Mouse (Mus musculus) midbrain, embryonic 14.5 days (tissue): ENCODE results near the gene Sh3tc1. TPM values are rescaled to one million over a fixed set of nuclear protein-coding genes. Genes with fewer than 3 reads are reported as not detected.

Experiments
- ATAC-seq: fragments of 200-750 bp; cut with Nextera tagmentation; 2 replicates; pipeline ENCODE4 v1.8.0; 2017; ENCODE audit warnings: moderate number of reproducible peaks, moderate library complexity; ENCODE audit not compliant: low FRiP score, low TSS enrichment
- DNase-seq: peaks from one replicate; pipeline ENCODE4 v3.0.0-alpha.2; 2015
- H3K27ac ChIP-seq: fragments of 300-500 bp; sonication (generic); replicated peaks from 2 replicates; pipeline ENCODE4 v1.5.1; 2014; ENCODE audit warnings: mild to moderate bottlenecking, low read depth, low read length, moderate library complexity
- H3K27me3 ChIP-seq: fragments of 300-500 bp; sonication (generic); 2 replicates; pipeline ENCODE4 v1.6.1; 2014; ENCODE audit warnings: low read length, control low read depth, mixed read lengths; ENCODE audit not compliant: control insufficient read depth, insufficient read depth
- H3K36me3 ChIP-seq: fragments of 300-500 bp; sonication (generic); 2 replicates; pipeline ENCODE4 v1.6.1; 2014; ENCODE audit warnings: low read length, control low read depth; ENCODE audit not compliant: control insufficient read depth, insufficient read depth
- H3K4me1 ChIP-seq: fragments of 300-500 bp; sonication (generic); 2 replicates; pipeline ENCODE4 v1.6.1; 2014; ENCODE audit warnings: mild to moderate bottlenecking, antibody characterized with exemption, low read length, control low read depth; ENCODE audit not compliant: control insufficient read depth, insufficient read depth
- H3K4me2 ChIP-seq: fragments of 300-500 bp; sonication (generic); 2 replicates; pipeline ENCODE4 v1.6.1; 2014; ENCODE audit warnings: mild to moderate bottlenecking, low read length, moderate library complexity
- H3K4me3 ChIP-seq: fragments of 300-500 bp; sonication (generic); replicated peaks from 2 replicates; pipeline ENCODE4 v1.5.1; 2014; ENCODE audit warnings: low read depth, low read length
- H3K9ac ChIP-seq: fragments of 300-500 bp; sonication (generic); replicated peaks from 2 replicates; pipeline ENCODE4 v1.6.1; 2014; ENCODE audit warnings: mild to moderate bottlenecking, low read length, moderate library complexity
- H3K9me3 ChIP-seq: fragments of 300-500 bp; sonication (generic); 2 replicates; pipeline ENCODE4 v1.6.1; 2016; ENCODE audit warnings: low read length, control low read depth, mixed read lengths; ENCODE audit not compliant: control insufficient read depth
- WGBS: fragments of 180-500 bp; shearing (Covaris S2); extraction: QIAGEN DNeasy Blood & Tissue Kit; methylation state at CpG from one replicate; pipeline ENCODE4 v1.1.7; 2014; 5-methylcytosine and 5-hydroxymethylcytosine counted together
- polyA plus RNA-seq: library from polyadenylated mRNA; unstranded; fragments of >200 nt; fragmentation: Nextera tagmentation; extraction: Ambion mirVana; gene quantifications from 2 replicates; pipeline ENCODE4 v1.2.1, GENCODE M21; 2014

Sh3tc1 gene
- polyA plus RNA-seq, 1 experiment from 2014 or later = 2.2 TPM

GRCm38 (mm10) chr5:35758081-35759053, 18.6 kb upstream of the Sh3tc1 start:
- Histone ChIP-seq H3K36me3 (no peaks in the 10 kb centered on the region), H3K27me3 (peaks cover 24% of the 10 kb centered on the region), H3K4me3 (peak overlapping the region; percentile 59), H3K9me3 (no peaks in the 10 kb centered on the region), H3K27ac (no peak overlapping the region), H3K9ac (peak overlapping the region; percentile 62), H3K4me2 (peak overlapping the region; percentile 99), H3K4me1 (peaks cover 9% of the 10 kb centered on the region; the same call in 1 of the 2 replicates)
- ATAC-seq (peak; percentile 9), DNase-seq (peak; percentile 65)
- WGBS = 2% methylated on average over 40 of the region's 40 CpGs

- Histone ChIP-seq H3K27me3 (peaks cover 24% of the 10 kb centered on the region), H3K36me3 (no peaks in the 10 kb centered on the region), H3K4me1 (peaks cover 9% of the 10 kb centered on the region; the same call in 1 of the 2 replicates), H3K4me2 (peak within 1 kb of the TSS; percentile 99), H3K9ac (peak within 1 kb of the TSS; percentile 62), H3K27ac (peak within 1 kb of the TSS; percentile 74), H3K9me3 (no peaks in the 10 kb centered on the region), H3K4me3 (peak within 1 kb of the TSS; percentile 59)
- WGBS = under 1% methylated on average over 34 of the region's 35 CpGs
- DNase-seq (peak; percentile 98), ATAC-seq (peak; percentile 96)
Measured at GRCm38 (mm10) chr5:35757639-35758001, 17.8 kb upstream of the Sh3tc1 start, which contains the start of gene Ablim2. Ablim2 (plus strand) TSS chr5:35757880.

GRCm38 (mm10) chr5:35756997-35757638, 17.3 kb upstream of the Sh3tc1 start:
- ATAC-seq (peak; percentile 49), DNase-seq (peak; percentile 77)
- peak overlapping the region; percentile 99 for H3K4me2 ChIP-seq
- peak overlapping the region; percentile 59 for H3K4me3 ChIP-seq
- no peaks in the 10 kb centered on the region for H3K9me3 ChIP-seq
- 4% methylated on average over 26 of the region's 26 CpGs for WGBS
- peak overlapping the region; percentile 45 for H3K9ac ChIP-seq
- H3K4me1 ChIP-seq = peaks cover 9% of the 10 kb centered on the region; the same call in 1 of the 2 replicates
- H3K27ac ChIP-seq = peak overlapping the region; percentile 74
- no peaks in the 10 kb centered on the region for H3K36me3 ChIP-seq
- peaks cover 24% of the 10 kb centered on the region for H3K27me3 ChIP-seq

- no peak overlapping the region for H3K27ac ChIP-seq
- H3K9me3 ChIP-seq = no peaks in the 10 kb centered on the region
- no peak overlapping the region for H3K4me2 ChIP-seq
- WGBS = 77% methylated on average over 4 of the region's 4 CpGs
- H3K4me3 ChIP-seq = no peak overlapping the region
- no peaks in the 10 kb centered on the region for H3K36me3 ChIP-seq
- peaks cover 24% of the 10 kb centered on the region for H3K27me3 ChIP-seq
- ATAC-seq = no peak
- DNase-seq = no peak
- H3K4me1 ChIP-seq = peaks cover 9% of the 10 kb centered on the region; the same call in 1 of the 2 replicates
- H3K9ac ChIP-seq = no peak overlapping the region
Measured at GRCm38 (mm10) chr5:35756020-35756419, 16.2 kb upstream of the Sh3tc1 start.

- DNase-seq (peak; percentile 84), ATAC-seq (no peak)
- H3K9ac ChIP-seq = no peak overlapping the region
- H3K4me3 ChIP-seq = no peak overlapping the region
- H3K27me3 ChIP-seq = peaks cover 22% of the 10 kb centered on the region
- 27% methylated on average over 5 of the region's 5 CpGs for WGBS
- no peak overlapping the region for H3K27ac ChIP-seq
- no peaks in the 10 kb centered on the region for H3K36me3 ChIP-seq
- H3K4me1 ChIP-seq = peaks cover 9% of the 10 kb centered on the region; the same call in 1 of the 2 replicates
- no peak overlapping the region for H3K4me2 ChIP-seq
- H3K9me3 ChIP-seq = no peaks in the 10 kb centered on the region
Measured at GRCm38 (mm10) chr5:35755131-35755733, 15.4 kb upstream of the Sh3tc1 start.

GRCm38 (mm10) chr5:35751016-35751415, 11.2 kb upstream of the Sh3tc1 start:
- ATAC-seq (no peak), DNase-seq (no peak)

GRCm38 (mm10) chr5:35750026-35750425, 10.2 kb upstream of the Sh3tc1 start:
- no peak overlapping the region for H3K4me3 ChIP-seq
- H3K9me3 ChIP-seq = no peaks in the 10 kb centered on the region
- H3K27me3 ChIP-seq = no peaks in the 10 kb centered on the region
- 78% methylated on average over 1 of the region's 1 CpGs for WGBS
- DNase-seq (no peak), ATAC-seq (no peak)
- H3K4me2 ChIP-seq = no peak overlapping the region
- no peaks in the 10 kb centered on the region for H3K4me1 ChIP-seq
- H3K36me3 ChIP-seq = no peaks in the 10 kb centered on the region
- no peak overlapping the region for H3K9ac ChIP-seq
- no peak overlapping the region for H3K27ac ChIP-seq

More at GRCm38 (mm10) chr5:35751016-35751415, 11.2 kb upstream of the Sh3tc1 start:
- no peak overlapping the region for H3K4me3 ChIP-seq
- no peak overlapping the region for H3K27ac ChIP-seq
- no peaks in the 10 kb centered on the region for H3K9me3 ChIP-seq
- WGBS = 90% methylated on average over 7 of the region's 7 CpGs
- H3K27me3 ChIP-seq = no peaks in the 10 kb centered on the region
- H3K4me2 ChIP-seq = no peak overlapping the region
- H3K9ac ChIP-seq = no peak overlapping the region
- H3K36me3 ChIP-seq = no peaks in the 10 kb centered on the region
- no peaks in the 10 kb centered on the region for H3K4me1 ChIP-seq

GRCm38 (mm10) chr5:35749416-35749815, 9.6 kb upstream of the Sh3tc1 start:
- H3K4me2 ChIP-seq = no peak overlapping the region
- no peak overlapping the region for H3K4me3 ChIP-seq
- no peaks in the 10 kb centered on the region for H3K36me3 ChIP-seq
- 68% methylated on average over 3 of the region's 3 CpGs for WGBS
- no peak overlapping the region for H3K27ac ChIP-seq
- DNase-seq (no peak), ATAC-seq (no peak)
- H3K9ac ChIP-seq = no peak overlapping the region
- H3K9me3 ChIP-seq = no peaks in the 10 kb centered on the region
- H3K27me3 ChIP-seq = no peaks in the 10 kb centered on the region
- no peaks in the 10 kb centered on the region for H3K4me1 ChIP-seq
